Mouse (Mus musculus): ENCODE results near the gene Gm11168. TPM values are rescaled to one million over a fixed set of nuclear protein-coding genes. Genes with fewer than 3 reads are reported as not detected.
"Not testable (repeated sequence)": the region's sequence is repeated elsewhere in the genome, so short reads cannot be mapped to it uniquely, and the experiment has no call there.

The Gm11168 gene
- total RNA-seq, 2 experiments from 2014 or later: not detected

DNA sequence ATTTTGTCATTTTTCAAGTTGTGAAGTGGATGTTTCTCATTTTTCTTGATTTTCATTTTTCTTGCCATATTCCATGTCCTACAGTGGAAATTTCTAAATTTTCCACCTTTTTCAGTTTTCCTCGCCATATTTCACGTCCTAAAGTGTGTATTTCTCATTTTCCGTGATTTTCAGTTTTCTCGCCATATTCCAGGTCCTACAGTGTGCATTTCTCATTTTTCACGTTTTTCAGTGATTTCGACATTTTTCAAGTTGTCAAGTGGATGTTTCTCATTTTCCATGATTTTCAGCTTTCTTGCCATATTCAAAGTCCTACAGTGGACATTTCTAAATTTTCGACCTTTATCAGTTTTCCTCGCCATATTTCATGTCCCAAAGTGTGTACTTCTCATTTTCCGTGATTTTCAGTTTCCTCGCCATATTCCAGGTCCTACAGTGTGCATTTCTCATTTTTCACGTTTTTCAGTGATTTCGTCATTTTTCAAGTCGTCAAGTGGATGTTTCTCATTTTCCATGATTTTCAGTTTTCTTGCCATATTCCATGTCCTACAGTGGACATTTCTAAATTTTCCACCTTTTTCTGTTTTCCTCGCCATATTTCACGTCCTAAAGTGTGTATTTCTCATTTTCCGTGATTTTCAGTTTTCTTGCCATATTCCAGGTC, 21.0 kb downstream of the Gm11168 start:
- DNase-seq (ENCODE audit: low spot score in 2 of 2): peak; percentile 72 to 86
- intact Hi-C loops (cut with DNase I): not testable (repeated sequence)

DNA sequence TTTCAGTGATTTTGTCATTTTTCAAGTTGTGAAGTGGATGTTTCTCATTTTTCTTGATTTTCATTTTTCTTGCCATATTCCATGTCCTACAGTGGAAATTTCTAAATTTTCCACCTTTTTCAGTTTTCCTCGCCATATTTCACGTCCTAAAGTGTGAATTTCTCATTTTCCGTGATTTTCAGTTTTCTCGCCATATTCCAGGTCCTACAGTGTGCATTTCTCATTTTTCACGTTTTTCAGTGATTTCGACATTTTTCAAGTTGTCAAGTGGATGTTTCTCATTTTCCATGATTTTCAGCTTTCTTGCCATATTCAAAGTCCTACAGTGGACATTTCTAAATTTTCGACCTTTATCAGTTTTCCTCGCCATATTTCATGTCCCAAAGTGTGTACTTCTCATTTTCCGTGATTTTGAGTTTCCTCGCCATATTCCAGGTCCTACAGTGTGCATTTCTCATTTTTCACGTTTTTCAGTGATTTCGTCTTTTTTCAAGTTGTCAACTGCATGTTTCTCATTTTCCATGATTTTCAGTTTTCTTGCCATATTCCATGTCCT, 21.8 kb downstream of the Gm11168 start, which contains the start of gene Gm10717:
Gene Gm10717 (plus strand): TSS at position 506 of the 556 bp plus-strand sequence.
- peak; percentile 58 to 79 for DNase-seq (ENCODE audit: low spot score in 2 of 2)
- intact Hi-C loops (cut with DNase I): not testable (repeated sequence)

DNA sequence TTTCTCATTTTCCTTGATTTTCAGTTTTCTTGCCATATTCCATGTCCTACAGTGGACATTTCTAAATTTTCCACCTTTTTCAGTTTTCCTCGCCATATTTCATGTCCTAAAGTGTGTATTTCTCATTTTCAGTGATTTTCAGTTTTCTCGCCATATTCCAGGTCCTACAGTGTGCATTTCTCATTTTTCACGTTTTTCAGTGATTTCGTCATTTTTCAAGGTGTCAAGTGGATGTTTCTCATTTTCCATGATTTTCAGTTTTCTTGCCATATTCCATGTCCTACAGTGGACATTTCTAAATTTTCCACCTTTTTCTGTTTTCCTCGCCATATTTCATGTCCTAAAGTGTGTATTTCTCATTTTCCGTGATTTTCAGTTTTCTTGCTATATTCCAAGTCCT, 22.5 kb downstream of the Gm11168 start:
- peak; percentile 63 to 89 for DNase-seq (ENCODE audit: low spot score in 2 of 2)
- intact Hi-C loops (cut with DNase I): not testable (repeated sequence)

DNA sequence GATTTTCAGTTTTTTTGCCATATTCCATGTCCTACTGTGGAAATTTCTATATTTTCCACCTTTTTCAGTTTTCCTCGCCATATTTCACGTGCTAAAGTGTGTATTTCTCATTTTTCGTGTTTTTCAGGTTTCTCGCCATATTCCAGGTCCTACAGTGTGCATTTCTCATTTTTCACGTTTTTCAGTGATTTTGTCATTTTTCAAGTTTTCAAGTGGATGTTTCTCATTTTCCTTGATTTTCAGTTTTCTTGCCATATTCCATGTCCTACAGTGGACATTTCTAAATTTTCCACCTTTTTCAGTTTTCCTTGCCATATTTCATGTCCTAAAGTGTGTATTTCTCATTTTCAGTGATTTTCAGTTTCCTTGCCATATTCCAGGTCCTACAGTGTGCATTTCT, 23.0 kb downstream of the Gm11168 start:
- intact Hi-C loops (cut with DNase I); DNase-seq (ENCODE audit: low spot score in 2 of 2): not testable (repeated sequence)

DNA sequence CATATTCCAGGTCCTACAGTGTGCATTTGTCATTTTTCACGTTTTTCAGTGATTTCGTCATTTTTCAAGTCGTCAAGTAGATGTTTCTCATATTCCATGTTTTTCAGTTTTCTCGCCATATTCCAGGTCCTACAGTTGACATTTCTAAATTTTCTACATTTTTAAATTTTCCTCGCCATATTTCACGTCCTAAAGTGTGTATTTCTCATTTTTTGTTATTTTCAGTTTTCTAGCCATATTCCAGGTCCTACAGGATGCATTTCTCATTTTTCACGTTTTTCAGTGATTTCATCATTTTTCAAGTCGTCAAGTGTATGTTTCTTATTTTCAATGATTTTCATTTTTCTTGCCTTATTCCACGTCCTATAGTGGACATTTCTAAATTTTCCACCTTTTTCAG, 23.6 kb downstream of the Gm11168 start:
- DNase-seq (ENCODE audit: low spot score in 2 of 2); intact Hi-C loops (cut with DNase I): not testable (repeated sequence)

DNA sequence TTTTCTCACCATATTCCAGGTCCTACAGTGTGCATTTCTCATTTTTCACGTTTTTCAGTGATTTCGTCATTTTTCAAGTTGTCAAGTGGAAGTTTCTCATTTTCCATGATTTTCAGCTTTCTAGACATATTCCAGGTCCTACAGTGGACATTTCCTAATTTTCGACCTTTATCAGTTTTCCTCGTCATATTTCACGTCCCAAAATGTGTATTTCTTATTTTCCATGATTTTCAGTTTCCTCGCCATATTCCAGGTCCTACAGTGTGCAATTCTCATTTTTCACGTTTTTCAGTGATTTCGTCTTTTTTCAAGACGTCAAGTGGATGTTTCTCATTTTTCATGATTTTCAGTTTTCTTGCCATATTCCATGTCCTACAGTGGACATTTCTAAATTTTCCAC, 24.1 kb downstream of the Gm11168 start:
- intact Hi-C loops (cut with DNase I); DNase-seq (ENCODE audit: low spot score in 2 of 2): not testable (repeated sequence)

DNA sequence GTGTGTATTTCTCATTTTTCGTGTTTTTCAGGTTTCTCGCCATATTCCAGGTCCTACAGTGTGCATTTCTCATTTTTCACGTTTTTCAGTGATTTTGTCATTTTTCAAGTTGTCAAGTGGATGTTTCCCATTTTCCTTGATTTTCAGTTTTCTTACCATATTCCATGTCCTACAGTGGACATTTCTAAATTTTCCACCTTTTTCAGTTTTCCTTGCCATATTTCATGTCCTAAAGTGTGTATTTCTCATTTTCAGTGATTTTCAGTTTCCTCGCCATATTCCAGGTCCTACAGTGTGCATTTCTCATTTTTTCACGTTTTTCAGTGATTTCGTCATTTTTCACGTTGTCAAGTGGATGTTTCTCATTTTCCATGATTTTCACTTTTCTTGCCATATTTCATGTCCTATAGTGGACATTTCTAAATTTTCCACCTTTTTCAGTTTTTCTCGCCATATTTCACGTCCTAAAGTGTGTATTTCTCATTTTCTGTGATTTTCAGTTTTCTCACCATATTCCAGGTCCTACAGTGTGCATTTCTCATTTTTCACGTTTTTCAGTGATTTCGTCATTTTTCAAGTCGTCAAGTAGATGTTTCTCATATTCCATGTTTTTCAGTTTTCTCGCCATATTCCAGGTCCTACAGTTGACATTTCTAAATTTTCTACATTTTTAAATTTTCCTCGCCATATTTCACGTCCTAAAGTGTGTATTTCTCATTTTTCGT, 26.3 kb downstream of the Gm11168 start:
- intact Hi-C loops (cut with DNase I): not testable (repeated sequence)
- DNase-seq (ENCODE audit: low spot score in 2 of 2): peak; percentile 36 to 57

DNA sequence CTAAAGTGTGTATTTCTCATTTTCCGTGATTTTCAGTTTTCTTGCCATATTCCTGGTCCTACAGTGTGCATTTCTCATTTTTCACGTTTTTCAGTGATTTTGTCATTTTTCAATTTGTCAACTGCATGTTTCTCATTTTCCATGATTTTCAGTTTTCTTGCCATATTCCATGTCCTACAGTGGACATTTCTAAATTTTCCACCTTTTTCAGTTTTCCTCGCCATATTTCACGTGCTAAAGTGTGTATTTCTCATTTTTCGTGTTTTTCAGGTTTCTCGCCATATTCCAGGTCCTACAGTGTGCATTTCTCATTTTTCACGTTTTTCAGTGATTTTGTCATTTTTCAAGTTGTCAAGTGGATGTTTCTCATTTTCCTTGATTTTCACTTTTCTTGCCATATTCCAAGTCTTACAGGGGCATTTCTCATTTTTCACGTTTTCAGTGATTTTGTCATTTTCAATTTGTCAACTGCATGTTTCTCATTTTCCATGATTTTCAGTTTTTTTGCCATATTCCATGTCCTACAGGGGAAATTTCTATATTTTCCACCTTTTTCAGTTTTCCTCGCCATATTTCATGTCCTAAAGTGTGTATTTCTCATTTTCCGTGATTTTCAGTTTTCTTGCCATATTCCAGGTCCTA, 27.7 kb downstream of the Gm11168 start:
- DNase-seq (ENCODE audit: low spot score in 2 of 2); intact Hi-C loops (cut with DNase I): not testable (repeated sequence)

DNA sequence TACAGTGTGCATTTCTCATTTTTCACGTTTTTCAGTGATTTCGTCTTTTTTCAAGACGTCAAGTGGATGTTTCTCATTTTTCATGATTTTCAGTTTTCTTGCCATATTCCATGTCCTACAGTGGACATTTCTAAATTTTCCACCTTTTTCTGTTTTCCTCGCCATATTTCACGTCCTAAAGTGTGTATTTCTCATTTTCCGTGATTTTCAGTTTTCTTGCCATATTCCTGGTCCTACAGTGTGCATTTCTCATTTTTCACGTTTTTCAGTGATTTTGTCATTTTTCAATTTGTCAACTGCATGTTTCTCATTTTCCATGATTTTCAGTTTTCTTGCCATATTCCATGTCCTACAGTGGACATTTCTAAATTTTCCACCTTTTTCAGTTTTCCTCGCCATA, 31.2 kb downstream of the Gm11168 start, which contains the start of gene Gm17535:
Gene Gm17535 (plus strand): TSS at position 301 of the 400 bp plus-strand sequence.
- intact Hi-C loops (cut with DNase I); DNase-seq (ENCODE audit: low spot score in 2 of 2): not testable (repeated sequence)

DNA sequence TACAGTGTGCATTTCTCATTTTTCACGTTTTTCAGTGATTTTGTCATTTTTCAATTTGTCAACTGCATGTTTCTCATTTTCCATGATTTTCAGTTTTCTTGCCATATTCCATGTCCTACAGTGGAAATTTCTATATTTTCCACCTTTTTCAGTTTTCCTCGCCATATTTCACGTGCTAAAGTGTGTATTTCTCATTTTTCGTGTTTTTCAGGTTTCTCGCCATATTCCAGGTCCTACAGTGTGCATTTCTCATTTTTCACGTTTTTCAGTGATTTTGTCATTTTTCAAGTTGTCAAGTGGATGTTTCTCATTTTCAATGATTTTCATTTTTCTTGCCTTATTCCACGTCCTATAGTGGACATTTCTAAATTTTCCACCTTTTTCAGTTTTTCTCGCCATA, 33.4 kb downstream of the Gm11168 start, which contains the start of gene Gm10715:
Gene Gm10715 (plus strand): TSS at position 301 of the 400 bp plus-strand sequence.
- intact Hi-C loops (cut with DNase I); DNase-seq (ENCODE audit: low spot score in 2 of 2): not testable (repeated sequence)

DNA sequence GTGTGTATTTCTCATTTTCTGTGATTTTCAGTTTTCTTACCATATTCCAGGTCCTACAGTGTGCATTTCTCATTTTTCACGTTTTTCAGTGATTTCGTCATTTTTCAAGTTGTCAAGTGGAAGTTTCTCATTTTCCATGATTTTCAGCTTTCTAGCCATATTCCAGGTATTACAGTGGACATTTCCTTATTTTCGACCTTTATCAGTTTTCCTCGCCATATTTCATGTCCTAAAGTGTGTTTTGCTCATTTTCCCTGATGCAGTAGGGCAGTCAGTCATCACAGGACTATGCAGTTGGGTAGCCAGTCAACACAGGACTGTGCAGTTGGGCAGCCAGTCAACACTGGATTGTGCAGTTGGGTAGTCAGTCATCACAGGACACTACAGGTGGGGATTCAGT, 35.0 kb downstream of the Gm11168 start:
- intact Hi-C loops (cut with DNase I): not testable (repeated sequence)

More for the DNA sequence above, 35.0 kb downstream of the Gm11168 start:
- not testable (repeated sequence) for DNase-seq (ENCODE audit: low spot score in 2 of 2)

Small RNA genes lying within 50 kb of the gene (microRNA-seq; reads per million reads assigned to microRNA genes)
- gene Mir101c: 0 reads per million in 2 experiments

Other genes starting within 250 kb of the Gm11168 start
- gene Gm10722, start 2.4 kb upstream of the Gm11168 start, total RNA-seq (2021): not detected
- not detected for gene Gm10721, start 9.8 kb downstream of the Gm11168 start, total RNA-seq (2021)
- not detected for gene Gm10720, start 12.3 kb downstream of the Gm11168 start, total RNA-seq (2021)
- 1 to 10 TPM in 1 of 2 experiments, not detected in 1; 1.5 TPM for gene Gm10719, start 14.1 kb downstream of the Gm11168 start, total RNA-seq (2021)
- under 1 TPM in 1 of 2 experiments, not detected in 1; 0.72 TPM for gene Gm10718, start 20.2 kb downstream of the Gm11168 start, total RNA-seq (2021)
- under 1 TPM in 1 of 2 experiments, not detected in 1; 0.68 TPM for gene Gm10717, start 22.1 kb downstream of the Gm11168 start, total RNA-seq (2021)
- gene Gm17535, start 31.3 kb downstream of the Gm11168 start, total RNA-seq (2021): not detected
- not detected for gene Gm10715, start 33.5 kb downstream of the Gm11168 start, total RNA-seq (2021)

Data from left cerebral cortex, postnatal 14 days (tissue).